Mouse (Mus musculus) forebrain, postnatal 0 days (tissue): ENCODE results near the gene Idua. TPM values are rescaled to one million over a fixed set of nuclear protein-coding genes. Genes with fewer than 3 reads are reported as not detected.
A peak's percentile ranks its signal among the peaks of the same experiment; 100 is the strongest.

Experiments used
- ATAC-seq: fragments of 200-750 bp; cut with Nextera tagmentation; 2 replicates; pipeline ENCODE4 v1.8.0; 2017; ENCODE audit warnings: mild to moderate bottlenecking, moderate library complexity
- DNase-seq: peaks from one replicate; pipeline ENCODE4 v3.0.0-alpha.2; 2015
- H3K27ac ChIP-seq: fragments of 300-500 bp; sonication (generic); 2 replicates; pipeline ENCODE4 v1.5.1; 2014; ENCODE audit warnings: low read depth, mild to moderate bottlenecking, antibody characterized with exemption, low read length, moderate library complexity, mixed read lengths
- H3K27me3 ChIP-seq: fragments of 300-500 bp; sonication (generic); 2 replicates; pipeline ENCODE4 v1.6.1; 2014; ENCODE audit warnings: mild to moderate bottlenecking, low read length, mixed read lengths; ENCODE audit not compliant: insufficient read depth
- H3K36me3 ChIP-seq: fragments of 300-500 bp; sonication (generic); 2 replicates; pipeline ENCODE4 v1.6.1; 2014; ENCODE audit warnings: mild to moderate bottlenecking, moderate library complexity; ENCODE audit not compliant: insufficient read depth
- H3K4me1 ChIP-seq: fragments of 300-500 bp; sonication (generic); 2 replicates; pipeline ENCODE4 v1.6.1; 2014; ENCODE audit warnings: antibody characterized with exemption; ENCODE audit not compliant: insufficient read depth
- H3K4me2 ChIP-seq: fragments of 300-500 bp; sonication (generic); 2 replicates; pipeline ENCODE4 v1.6.1; 2014; ENCODE audit warnings: low read depth, mild to moderate bottlenecking, moderate library complexity
- H3K4me3 ChIP-seq: fragments of 300-500 bp; sonication (generic); 2 replicates; pipeline ENCODE4 v1.5.1; 2014; ENCODE audit warnings: low read depth, low read length, mixed read lengths
- H3K9ac ChIP-seq: fragments of 300-500 bp; sonication (generic); 2 replicates; pipeline ENCODE4 v1.6.1; 2014; ENCODE audit warnings: mild to moderate bottlenecking
- H3K9me3 ChIP-seq: fragments of 300-500 bp; sonication (generic); 2 replicates; pipeline ENCODE4 v1.6.1; 2016; ENCODE audit warnings: low read length
- CTCF ChIP-seq: sonication (generic); IDR thresholded peaks from 2 replicates; pipeline ENCODE4 v1.5.1; 2016; ENCODE audit warnings: antibody characterized with exemption, control low read depth, low read depth
- WGBS: fragments of 180-500 bp; shearing (Covaris S2); extraction: QIAGEN DNeasy Blood & Tissue Kit; methylation state at CpG from one replicate; pipeline ENCODE4 v1.1.7; 2014; 5-methylcytosine and 5-hydroxymethylcytosine counted together
- polyA plus RNA-seq: library from polyadenylated mRNA; unstranded; fragments of >200 nt; fragmentation: Nextera tagmentation; extraction: Ambion mirVana; gene quantifications from 2 replicates; pipeline ENCODE4 v1.2.1, GENCODE M21; 2015
- total RNA-seq: library from RNA; depleted of rRNA; stranded (reverse); fragments of >200 nt; gene quantifications from 2 replicates; pipeline ENCODE4 v1.2.3, GENCODE M21; 2014; rRNA removed

The Idua gene
- total and polyA plus RNA-seq, 2 experiments from 2014 or later = 6.3 to 8.7 TPM

DNA sequence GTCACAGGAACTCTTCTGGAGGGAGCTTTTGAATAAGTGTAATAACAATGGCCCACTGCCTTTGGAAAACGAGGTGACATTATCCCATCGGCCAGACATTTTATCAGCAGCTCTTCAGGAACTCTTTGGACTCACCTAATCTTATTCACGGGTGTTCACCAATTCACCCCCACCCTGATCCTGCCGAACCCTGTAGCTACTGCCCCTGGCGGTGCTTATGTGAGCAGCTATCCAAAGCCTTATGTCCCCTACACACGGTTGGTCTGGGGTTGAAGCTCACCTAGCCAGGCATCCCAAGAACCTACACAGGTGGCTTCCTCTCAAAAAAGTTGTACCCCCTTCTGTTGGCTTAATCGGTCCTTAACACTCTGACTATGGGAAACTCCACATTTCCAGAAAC lies 59.6 kb downstream of the Idua start:
- no peaks in the 10 kb centered on the region for H3K27me3 ChIP-seq
- ATAC-seq = no peak
- 60% methylated on average over 7 of the region's 7 CpGs for WGBS
- no peak overlapping the region for H3K27ac ChIP-seq
- H3K4me2 ChIP-seq = no peak overlapping the region
- no peak for TF ChIP-seq CTCF
- H3K4me3 ChIP-seq = no peak overlapping the region
- DNase-seq = no peak
- no peaks in the 10 kb centered on the region for H3K4me1 ChIP-seq
- no peaks in the 10 kb centered on the region for H3K36me3 ChIP-seq
- no peaks in the 10 kb centered on the region for H3K9me3 ChIP-seq
- H3K9ac ChIP-seq = no peak overlapping the region

DNA sequence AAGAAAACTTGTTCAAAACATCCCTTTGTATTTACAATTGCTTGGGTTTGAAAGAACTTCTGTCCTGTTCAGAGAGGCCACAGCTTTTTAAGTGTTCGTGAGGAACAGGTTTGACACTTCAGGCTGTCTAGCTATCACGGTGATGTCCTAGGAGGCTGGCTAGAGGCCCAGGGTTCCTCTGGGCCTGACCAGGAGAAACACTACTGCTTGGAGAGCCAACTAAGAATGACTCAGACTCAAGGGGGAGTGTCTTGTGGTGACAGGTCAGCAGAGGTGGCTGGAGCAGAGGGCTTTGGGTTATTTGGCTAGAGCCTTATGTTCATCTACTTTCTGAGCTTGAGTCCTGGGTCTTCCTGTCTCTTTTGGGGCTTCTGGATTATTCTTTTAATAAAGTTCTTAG lies 63.9 kb downstream of the Idua start:
- no peak overlapping the region for H3K27ac ChIP-seq
- TF ChIP-seq CTCF = no peak
- H3K36me3 ChIP-seq = no peaks in the 10 kb centered on the region
- DNase-seq (no peak), ATAC-seq (no peak)
- no peak overlapping the region for H3K4me3 ChIP-seq
- 62% methylated on average over 2 of the region's 2 CpGs for WGBS
- no peak overlapping the region for H3K4me2 ChIP-seq
- no peaks in the 10 kb centered on the region for H3K27me3 ChIP-seq
- no peak overlapping the region for H3K9ac ChIP-seq
- H3K9me3 ChIP-seq = no peaks in the 10 kb centered on the region
- no peaks in the 10 kb centered on the region for H3K4me1 ChIP-seq

GRCm38 (mm10) chr5:108726557-108727248 lies 66.6 kb downstream of the Idua start:
- peak; percentile 71 for DNase-seq
- H3K9ac ChIP-seq = no peak overlapping the region
- no peak overlapping the region for H3K4me2 ChIP-seq
- no peaks in the 10 kb centered on the region for H3K27me3 ChIP-seq
- no peaks in the 10 kb centered on the region for H3K36me3 ChIP-seq
- no peaks in the 10 kb centered on the region for H3K9me3 ChIP-seq
- ATAC-seq = peak; percentile 94
- no peak overlapping the region for H3K4me3 ChIP-seq
- no peaks in the 10 kb centered on the region for H3K4me1 ChIP-seq
- H3K27ac ChIP-seq = no peak overlapping the region
- WGBS = 11% methylated on average over 5 of the region's 5 CpGs
- peak; percentile 78 for TF ChIP-seq CTCF

- H3K9ac ChIP-seq = no peak overlapping the region
- ATAC-seq (no peak), DNase-seq (no peak)
- H3K4me2 ChIP-seq = no peak overlapping the region
- TF ChIP-seq CTCF = no peak
- 83% methylated on average over 1 of the region's 1 CpGs for WGBS
- no peaks in the 10 kb centered on the region for H3K4me1 ChIP-seq
- H3K27ac ChIP-seq = no peak overlapping the region
- H3K27me3 ChIP-seq = no peaks in the 10 kb centered on the region
- no peaks in the 10 kb centered on the region for H3K9me3 ChIP-seq
- no peak overlapping the region for H3K4me3 ChIP-seq
- H3K36me3 ChIP-seq = no peaks in the 10 kb centered on the region
Measured at GRCm38 (mm10) chr5:108727425-108727824, 67.3 kb downstream of the Idua start.

Other genes with a start within 250 kb of the Idua start
- 152 and 289 TPM in 2 replicates for gene Atp5k, start 225.9 kb upstream of the Idua start, total RNA-seq
- gene Atp5k, start 225.9 kb upstream of the Idua start, polyA plus RNA-seq = 489 and 610 TPM in 2 replicates
- 0.05 and 0.38 TPM in 2 replicates for gene Mfsd7a, start 211.4 kb upstream of the Idua start, total RNA-seq
- 0.12 and 0.13 TPM in 2 replicates for gene Mfsd7a, start 211.4 kb upstream of the Idua start, polyA plus RNA-seq
- gene Pcgf3, start 199.1 kb upstream of the Idua start, total RNA-seq = 38.3 and 42.7 TPM in 2 replicates
- 12.1 and 18.2 TPM in 2 replicates for gene Pcgf3, start 199.1 kb upstream of the Idua start, polyA plus RNA-seq
- gene Cplx1, start 110.3 kb upstream of the Idua start, total RNA-seq = 38.1 and 51.1 TPM in 2 replicates
- 146 and 168 TPM in 2 replicates for gene Cplx1, start 110.3 kb upstream of the Idua start, polyA plus RNA-seq
- gene Gak, start 30.6 kb upstream of the Idua start, total RNA-seq = 77.6 and 79.1 TPM in 2 replicates
- gene Gak, start 30.6 kb upstream of the Idua start, polyA plus RNA-seq = 44.6 and 48.6 TPM in 2 replicates
- 17.5 and 27.2 TPM in 2 replicates for gene Tmem175, start 30.6 kb upstream of the Idua start, total RNA-seq
- gene Tmem175, start 30.6 kb upstream of the Idua start, polyA plus RNA-seq = 32.2 and 34.8 TPM in 2 replicates
- gene Dgkq, start 9.3 kb downstream of the Idua start, total RNA-seq = 54.5 and 59.5 TPM in 2 replicates
- gene Dgkq, start 9.3 kb downstream of the Idua start, polyA plus RNA-seq = 8.6 and 11.6 TPM in 2 replicates
- gene Slc26a1, start 15.2 kb downstream of the Idua start, total RNA-seq = 4.4 and 6.9 TPM in 2 replicates
- 2.6 and 3.9 TPM in 2 replicates for gene Slc26a1, start 15.2 kb downstream of the Idua start, polyA plus RNA-seq
- gene Fgfrl1, start 32.1 kb downstream of the Idua start, total RNA-seq = 13.8 and 17.1 TPM in 2 replicates
- gene Fgfrl1, start 32.1 kb downstream of the Idua start, polyA plus RNA-seq = 5.5 and 7.1 TPM in 2 replicates
- gene Rnf212, start 114.7 kb downstream of the Idua start, total RNA-seq = not detected in 2 replicates
- gene Rnf212, start 114.7 kb downstream of the Idua start, polyA plus RNA-seq = not detected in 2 replicates
- not detected in 2 replicates for gene Tmed11, start 135.0 kb downstream of the Idua start, total RNA-seq
- not detected in 2 replicates for gene Tmed11, start 135.0 kb downstream of the Idua start, polyA plus RNA-seq
- not detected in 2 replicates for gene Vmn2r8, start 148.5 kb downstream of the Idua start, total RNA-seq
- gene Vmn2r8, start 148.5 kb downstream of the Idua start, polyA plus RNA-seq = not detected in 2 replicates
- gene Vmn2r9, start 192.3 kb downstream of the Idua start, total RNA-seq = not detected in 2 replicates
- not detected in 2 replicates for gene Vmn2r9, start 192.3 kb downstream of the Idua start, polyA plus RNA-seq